Mouse (Mus musculus) embryonic fibroblast, embryonic 13.5 days (primary cell): Measurements from ENCODE around the gene Mmp21. TPM values are rescaled to one million over a fixed set of nuclear protein-coding genes. Genes with fewer than 3 reads are reported as not detected.

Source experiments
- H3K27ac ChIP-seq: 2 replicates; pipeline ENCODE4 v1.5.1; 2012; ENCODE audit warnings: low read length, control low read depth, inconsistent platforms; ENCODE audit not compliant: insufficient read depth
- H3K4me1 ChIP-seq: 2 replicates; pipeline ENCODE4 v1.6.1; 2011; ENCODE audit warnings: low read length; ENCODE audit not compliant: control insufficient read depth, insufficient read depth
- H3K4me3 ChIP-seq: 2 replicates; pipeline ENCODE4 v1.5.1; 2011; ENCODE audit warnings: mild to moderate bottlenecking, control low read depth, low read length; ENCODE audit not compliant: insufficient read depth
- CTCF ChIP-seq: IDR thresholded peaks from 2 replicates; pipeline ENCODE4 v1.5.1; 2011; ENCODE audit warnings: mild to moderate bottlenecking, control low read depth, low read length, moderate library complexity, borderline replicate concordance; ENCODE audit not compliant: insufficient read depth
- POLR2A ChIP-seq: IDR thresholded peaks from 2 replicates; pipeline ENCODE4 v1.6.1; 2011; ENCODE audit warnings: low read depth, mild to moderate bottlenecking, control low read depth, low read length, moderate library complexity
- polyA plus RNA-seq: library from polyadenylated mRNA; stranded (reverse); fragments of >200 nt; gene quantifications from 2 replicates; pipeline ENCODE4 v1.2.4, GENCODE M21; 2011; ENCODE audit warnings: low read depth; ENCODE audit not compliant: missing spikeins, insufficient read length

Gene Mmp21
- polyA plus RNA-seq, 1 experiment: not detected

- no peaks in the 10 kb centered on the region for H3K4me1 ChIP-seq
Measured at GRCm38 (mm10) chr7:133669946-133670345, 9.9 kb downstream of the Mmp21 start.

GRCm38 (mm10) chr7:133669071-133669470 is 10.8 kb downstream of the Mmp21 start:
- TF ChIP-seq POLR2A: no peak
- no peak for TF ChIP-seq CTCF
- H3K4me3 ChIP-seq: no peak overlapping the region

More at GRCm38 (mm10) chr7:133669946-133670345, 9.9 kb downstream of the Mmp21 start:
- H3K27ac ChIP-seq: no peak overlapping the region
- no peak for TF ChIP-seq POLR2A
- no peak overlapping the region for H3K4me3 ChIP-seq

GRCm38 (mm10) chr7:133662467-133662866 is 17.4 kb downstream of the Mmp21 start:
- no peak overlapping the region for H3K4me3 ChIP-seq
- TF ChIP-seq POLR2A: no peak
- no peak for TF ChIP-seq CTCF
- H3K4me1 ChIP-seq: no peaks in the 10 kb centered on the region
- no peak overlapping the region for H3K27ac ChIP-seq

More at GRCm38 (mm10) chr7:133669071-133669470, 10.8 kb downstream of the Mmp21 start:
- no peaks in the 10 kb centered on the region for H3K4me1 ChIP-seq
- H3K27ac ChIP-seq: no peak overlapping the region

GRCm38 (mm10) chr7:133645716-133646115 is 34.1 kb downstream of the Mmp21 start:
- TF ChIP-seq CTCF (no peak), POLR2A (no peak)
- Histone ChIP-seq H3K4me3 (no peak overlapping the region), H3K4me1 (no peaks in the 10 kb centered on the region), H3K27ac (no peak overlapping the region)

GRCm38 (mm10) chr7:133638821-133639220 is 41.0 kb downstream of the Mmp21 start:
- Histone ChIP-seq H3K4me3 (peak overlapping the region; percentile 95), H3K27ac (no peak overlapping the region), H3K4me1 (peaks cover 7% of the 10 kb centered on the region; the same call in 1 of the 2 replicates)
- TF ChIP-seq POLR2A: no peak
- TF ChIP-seq CTCF: no peak

GRCm38 (mm10) chr7:133638306-133638705 is 41.6 kb downstream of the Mmp21 start:
- no peak for TF ChIP-seq CTCF
- TF ChIP-seq POLR2A: no peak
- peak overlapping the region; percentile 95 for H3K4me3 ChIP-seq
- peaks cover 7% of the 10 kb centered on the region; the same call in 1 of the 2 replicates for H3K4me1 ChIP-seq
- H3K27ac ChIP-seq: 0 out of 2 replicates have a peak overlapping the region, but pooled peaks have one; percentile 5

- H3K4me1 ChIP-seq: peaks cover 7% of the 10 kb centered on the region; the same call in 1 of the 2 replicates
- peak within 1 kb of the TSS; percentile 23 for H3K27ac ChIP-seq
- peak within 1 kb of the TSS; percentile 95 for H3K4me3 ChIP-seq
- TF ChIP-seq POLR2A (peak; percentile 79), CTCF (no peak)
Measured at GRCm38 (mm10) chr7:133637361-133638305, 42.2 kb downstream of the Mmp21 start, which contains the start of gene Edrf1. TSS of gene Edrf1 (plus strand) at chr7:133637543.

- H3K27ac ChIP-seq: peak overlapping the region; percentile 6; the same call in 1 of the 2 replicates
- H3K4me1 ChIP-seq: peaks cover 7% of the 10 kb centered on the region; the same call in 1 of the 2 replicates
- TF ChIP-seq CTCF: peak; percentile 70; the same call in 1 of the 2 replicates
- no peak for TF ChIP-seq POLR2A
- H3K4me3 ChIP-seq: peak overlapping the region; percentile 56
Measured at GRCm38 (mm10) chr7:133636738-133637352, 43.0 kb downstream of the Mmp21 start.

GRCm38 (mm10) chr7:133634932-133635650 is 44.8 kb downstream of the Mmp21 start:
- TF ChIP-seq CTCF (no peak), POLR2A (no peak)

More at GRCm38 (mm10) chr7:133634932-133635650, 44.8 kb downstream of the Mmp21 start:
- H3K4me3 ChIP-seq: no peak overlapping the region
- peaks cover 7% of the 10 kb centered on the region; the same call in 1 of the 2 replicates for H3K4me1 ChIP-seq
- peak overlapping the region; percentile 8 for H3K27ac ChIP-seq
